Comparison of ENCODE assay signal across 26 mouse cellular contexts in genomic region chr1:159801753-159802152, GRCm38 (mm10).
A peak's percentile ranks its signal among the peaks of the same experiment; 100 is the strongest.
DNase-seq lines count a peak whose midpoint lies in the region; ATAC-seq and TF ChIP-seq lines count a peak whose summit lies in the region.
"Had no signal": no experiment of that assay in that cellular context is flagged by ENCODE, and none has a peak within 500 bp of the region (broad histone marks: within the 10 kb centered on the region; RNA-seq: fewer than 3 reads in every experiment).

No protein-coding gene starts in this region.

- no peaks in the 10 kb centered on the region for H3K27me3 ChIP-seq in forebrain, embryonic 13.5 days
- H3K27me3 ChIP-seq in forebrain, embryonic 10.5 days (ENCODE audit: poor library complexity, severe bottlenecking), result no peaks in the 10 kb centered on the region
- H3K27me3 ChIP-seq in midbrain, embryonic 15.5 days (replicated peaks), result no peaks in the 10 kb centered on the region
- H3K27me3 ChIP-seq in midbrain, embryonic 10.5 days (ENCODE audit: low read depth, poor library complexity, severe bottlenecking), result no peaks in the 10 kb centered on the region
- H3K27me3 ChIP-seq: embryonic facial prominence, embryonic 15.5 days; heart, embryonic 15.5 days had no signal

- ATAC-seq in forebrain, embryonic 13.5 days, result peak; percentile 38; the same call in 1 of the 2 replicates
- peak; percentile 82; the same call in 1 of the 2 replicates for ATAC-seq in midbrain, embryonic 15.5 days (replicated peaks)
- ATAC-seq: activated CD4-positive, CD25-positive, alpha-beta regulatory T cell, adult 4 months; CD4-positive, CD25-positive, alpha-beta regulatory T cell, adult 4 months; Patski had no signal

- no peak for DNase-seq in forebrain, embryonic 10.5 days (ENCODE audit: extremely low spot score, low spot score)
- no peak for DNase-seq in layer of hippocampus, adult 2 months (ENCODE audit: low spot score in 2 of 2)
- no peak for DNase-seq in layer of hippocampus, adult 8-10 months (ENCODE audit: low spot score in 2 of 2)
- DNase-seq in midbrain, embryonic 10.5 days (ENCODE audit: low spot score), result no peak
- DNase-seq in right cerebral cortex, adult 2 months (ENCODE audit: low spot score in 2 of 2), result no peak
- DNase-seq: adrenal gland, adult 2 months; adrenal gland, postnatal 25 days; B cell, adult 2 months; cerebellum, adult 11 months; cerebellum, adult 8-10 months; cerebellum, postnatal 14 days; embryo, embryonic 11 days; gastrocnemius, postnatal 10 days; heart, adult 2 months had no signal

- WGBS in forebrain, embryonic 13.5 days, result 69% methylated on average over 4 of the region's 4 CpGs
- 78% methylated on average over 4 of the region's 4 CpGs for WGBS in forebrain, embryonic 10.5 days
- 52% methylated on average over 4 of the region's 4 CpGs for WGBS in midbrain, embryonic 15.5 days
- WGBS in midbrain, embryonic 10.5 days, result 82% methylated on average over 4 of the region's 4 CpGs

- no peaks in the 10 kb centered on the region for H3K4me1 ChIP-seq in forebrain, embryonic 13.5 days
- H3K4me1 ChIP-seq in forebrain, embryonic 10.5 days, result no peaks in the 10 kb centered on the region
- H3K4me1 ChIP-seq in midbrain, embryonic 15.5 days, result peaks cover 3% of the 10 kb centered on the region; the same call in 1 of the 2 replicates
- H3K4me1 ChIP-seq in midbrain, embryonic 10.5 days, result no peaks in the 10 kb centered on the region
- H3K4me1 ChIP-seq: embryonic facial prominence, embryonic 15.5 days; heart, embryonic 15.5 days; hindbrain, embryonic 10.5 days had no signal

- no peak for TF ChIP-seq CTCF in layer of hippocampus, adult 2 months (conservative IDR thresholded peaks at IDR 0.05)

- no peak overlapping the region for H3K4me3 ChIP-seq in forebrain, embryonic 13.5 days
- H3K4me3 ChIP-seq in forebrain, embryonic 10.5 days, result no peak overlapping the region
- H3K4me3 ChIP-seq in layer of hippocampus, adult 2 months, result no peak overlapping the region
- no peak overlapping the region for H3K4me3 ChIP-seq in midbrain, embryonic 15.5 days
- no peak overlapping the region for H3K4me3 ChIP-seq in midbrain, embryonic 10.5 days
- H3K4me3 ChIP-seq: embryonic facial prominence, embryonic 15.5 days; erythroblast, embryonic 14.5 days; heart, adult 2 months; heart, embryonic 15.5 days; hindbrain, embryonic 10.5 days had no signal

- H3K27ac ChIP-seq in forebrain, embryonic 13.5 days, result no peak overlapping the region
- H3K27ac ChIP-seq in forebrain, embryonic 10.5 days, result no peak overlapping the region
- H3K27ac ChIP-seq in layer of hippocampus, adult 2 months, result 0 out of 2 replicates have a peak overlapping the region, but pooled peaks have one; percentile 28
- H3K27ac ChIP-seq in midbrain, embryonic 15.5 days, result 0 out of 2 replicates have a peak overlapping the region, but pooled peaks have one; percentile 0
- H3K27ac ChIP-seq in midbrain, embryonic 10.5 days (replicated peaks), result no peak overlapping the region
- H3K27ac ChIP-seq: embryonic facial prominence, embryonic 15.5 days; heart, adult 2 months; heart, embryonic 15.5 days; hindbrain, embryonic 10.5 days; hindbrain, embryonic 14.5 days had no signal

- no peak overlapping the region for H3K4me2 ChIP-seq in forebrain, embryonic 13.5 days
- H3K4me2 ChIP-seq in midbrain, embryonic 15.5 days, result no peak overlapping the region
- H3K4me2 ChIP-seq: embryonic facial prominence, embryonic 15.5 days; heart, embryonic 11.5 days; heart, embryonic 15.5 days; hindbrain, embryonic 14.5 days had no signal

- no peak overlapping the region for H3K9ac ChIP-seq in forebrain, embryonic 13.5 days
- H3K9ac ChIP-seq in midbrain, embryonic 15.5 days, result no peak overlapping the region
- H3K9ac ChIP-seq: embryonic facial prominence, embryonic 15.5 days; heart, embryonic 15.5 days; hindbrain, embryonic 14.5 days had no signal

- no peaks in the 10 kb centered on the region for H3K9me3 ChIP-seq in forebrain, embryonic 13.5 days (replicated peaks)
- H3K9me3 ChIP-seq in forebrain, embryonic 10.5 days, result peaks cover 4% of the 10 kb centered on the region; the same call in 1 of the 2 replicates
- H3K9me3 ChIP-seq in midbrain, embryonic 15.5 days, result no peaks in the 10 kb centered on the region
- H3K9me3 ChIP-seq in midbrain, embryonic 10.5 days (replicated peaks), result 0 out of 2 replicates have a peak, but pooled peaks cover 5% of the 10 kb centered on the region
- H3K9me3 ChIP-seq: G1E; heart, embryonic 15.5 days had no signal

- no peaks in the 10 kb centered on the region for H3K36me3 ChIP-seq in forebrain, embryonic 13.5 days (ENCODE audit: poor library complexity, severe bottlenecking)
- no peaks in the 10 kb centered on the region for H3K36me3 ChIP-seq in forebrain, embryonic 10.5 days (replicated peaks)
- no peaks in the 10 kb centered on the region for H3K36me3 ChIP-seq in midbrain, embryonic 15.5 days (replicated peaks)
- no peaks in the 10 kb centered on the region for H3K36me3 ChIP-seq in midbrain, embryonic 10.5 days
- H3K36me3 ChIP-seq: embryonic facial prominence, embryonic 15.5 days; G1E; heart, embryonic 15.5 days; hindbrain, embryonic 10.5 days had no signal

Comparison
In these comparisons a context has a peak if more than half of its experiments do, and no peak if none do; other contexts are left out.
1. H3K27ac ChIP-seq: peak in layer of hippocampus, adult 2 months (single experiment) and midbrain, embryonic 15.5 days (single experiment); none in forebrain, embryonic 13.5 days (single experiment), forebrain, embryonic 10.5 days (single experiment) and midbrain, embryonic 10.5 days (single experiment).